Mouse (Mus musculus) forebrain, embryonic 16.5 days (tissue): Measurements from ENCODE around the gene Etl4. TPM values are rescaled to one million over a fixed set of nuclear protein-coding genes. Genes with fewer than 3 reads are reported as not detected.

Source experiments
- ATAC-seq: fragments of 200-750 bp; cut with Nextera tagmentation; 2 replicates; pipeline ENCODE4 v1.8.0; 2017; ENCODE audit warnings: mild to moderate bottlenecking, moderate library complexity
- H3K27ac ChIP-seq: fragments of 300-500 bp; sonication (generic); 2 replicates; pipeline ENCODE4 v1.5.1; 2014; ENCODE audit warnings: low read length, control low read depth
- H3K27me3 ChIP-seq: fragments of 300-500 bp; sonication (generic); replicated peaks from 2 replicates; pipeline ENCODE4 v1.6.1; 2014; ENCODE audit warnings: low read length; ENCODE audit not compliant: control insufficient read depth, insufficient read depth
- H3K36me3 ChIP-seq: fragments of 300-500 bp; sonication (generic); 2 replicates; pipeline ENCODE4 v1.6.1; 2014; ENCODE audit not compliant: control insufficient read depth, insufficient read depth
- H3K4me1 ChIP-seq: fragments of 300-500 bp; sonication (generic); replicated peaks from 2 replicates; pipeline ENCODE4 v1.6.1; 2014; ENCODE audit warnings: low read length; ENCODE audit not compliant: control insufficient read depth, insufficient read depth
- H3K4me2 ChIP-seq: fragments of 300-500 bp; sonication (generic); 2 replicates; pipeline ENCODE4 v1.6.1; 2014; ENCODE audit warnings: mild to moderate bottlenecking, low read length, control low read depth
- H3K4me3 ChIP-seq: fragments of 300-500 bp; sonication (generic); replicated peaks from 2 replicates; pipeline ENCODE4 v1.5.1; 2014; ENCODE audit warnings: mild to moderate bottlenecking, low read length, control low read depth
- H3K9ac ChIP-seq: fragments of 300-500 bp; sonication (generic); replicated peaks from 2 replicates; pipeline ENCODE4 v1.6.1; 2014; ENCODE audit warnings: low read depth, low read length, control low read depth
- H3K9me3 ChIP-seq: fragments of 300-500 bp; sonication (generic); 2 replicates; pipeline ENCODE4 v1.6.1; 2016; ENCODE audit warnings: low read length; ENCODE audit not compliant: control insufficient read depth
- WGBS: fragments of 180-500 bp; shearing (Covaris S2); extraction: QIAGEN DNeasy Blood & Tissue Kit; methylation state at CpG from one replicate; pipeline ENCODE4 v1.1.7; 2014; 5-methylcytosine and 5-hydroxymethylcytosine counted together
- polyA plus RNA-seq: library from polyadenylated mRNA; unstranded; fragments of >200 nt; fragmentation: Nextera tagmentation; extraction: Ambion mirVana; gene quantifications from 2 replicates; pipeline ENCODE4 v1.2.1, GENCODE M21; 2015

The Etl4 gene
- polyA plus RNA-seq, 1 experiment from 2014 or later = 16.5 TPM

DNA sequence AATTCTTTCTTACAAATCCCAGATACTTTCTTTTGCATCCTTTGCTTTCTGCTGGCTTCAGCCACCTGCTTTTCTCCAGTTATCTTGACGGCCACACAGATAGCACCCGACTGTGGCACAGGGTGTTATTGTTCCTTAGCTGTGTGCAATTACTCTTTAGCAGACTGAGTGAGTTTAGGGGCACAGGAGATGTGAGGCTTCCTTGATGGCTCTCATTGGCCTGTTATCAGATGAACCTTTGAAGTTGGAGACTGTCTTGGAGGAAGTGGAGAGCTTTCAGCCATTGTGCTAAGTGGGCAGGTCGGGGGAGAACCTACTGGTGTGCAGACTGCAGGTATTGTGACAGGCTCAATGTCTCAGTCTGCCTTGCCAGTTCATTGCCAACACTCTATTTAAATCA is 623.0 kb downstream of the Etl4 start:
- H3K4me2 ChIP-seq = no peak overlapping the region
- ATAC-seq = no peak
- H3K27ac ChIP-seq = no peak overlapping the region
- no peak overlapping the region for H3K4me3 ChIP-seq
- no peaks in the 10 kb centered on the region for H3K27me3 ChIP-seq
- H3K9ac ChIP-seq = no peak overlapping the region
- no peaks in the 10 kb centered on the region for H3K9me3 ChIP-seq
- H3K36me3 ChIP-seq = no peaks in the 10 kb centered on the region
- peaks cover 6% of the 10 kb centered on the region for H3K4me1 ChIP-seq
- 35% methylated on average over 3 of the region's 3 CpGs for WGBS

DNA sequence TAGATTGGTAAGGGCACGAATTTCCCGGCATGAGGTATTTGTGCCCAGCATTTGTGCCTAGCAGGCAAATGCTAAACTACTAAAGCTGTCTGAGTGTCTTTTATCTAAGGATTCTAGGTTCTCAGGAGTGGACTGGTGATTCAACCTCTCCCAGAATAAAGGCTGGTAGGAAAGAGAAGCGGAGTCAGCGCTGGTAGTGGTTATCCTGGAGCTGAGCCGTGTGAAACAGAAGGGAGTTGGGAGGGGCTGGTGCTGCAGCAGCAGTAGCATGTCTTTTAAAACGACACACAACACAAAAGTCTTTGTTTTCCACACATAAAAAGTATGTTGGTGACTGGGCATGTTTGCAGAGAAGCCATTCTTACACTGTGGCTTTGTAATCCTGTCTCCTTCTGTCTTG is 628.2 kb downstream of the Etl4 start:
- no peaks in the 10 kb centered on the region for H3K9me3 ChIP-seq
- H3K36me3 ChIP-seq = no peaks in the 10 kb centered on the region
- 28% methylated on average over 6 of the region's 6 CpGs for WGBS
- H3K9ac ChIP-seq = no peak overlapping the region
- H3K4me1 ChIP-seq = peaks cover 7% of the 10 kb centered on the region
- H3K4me2 ChIP-seq = no peak overlapping the region
- no peaks in the 10 kb centered on the region for H3K27me3 ChIP-seq
- ATAC-seq = 0 out of 2 replicates have a peak, but pooled peaks have one; percentile 47
- no peak overlapping the region for H3K27ac ChIP-seq
- H3K4me3 ChIP-seq = no peak overlapping the region

DNA sequence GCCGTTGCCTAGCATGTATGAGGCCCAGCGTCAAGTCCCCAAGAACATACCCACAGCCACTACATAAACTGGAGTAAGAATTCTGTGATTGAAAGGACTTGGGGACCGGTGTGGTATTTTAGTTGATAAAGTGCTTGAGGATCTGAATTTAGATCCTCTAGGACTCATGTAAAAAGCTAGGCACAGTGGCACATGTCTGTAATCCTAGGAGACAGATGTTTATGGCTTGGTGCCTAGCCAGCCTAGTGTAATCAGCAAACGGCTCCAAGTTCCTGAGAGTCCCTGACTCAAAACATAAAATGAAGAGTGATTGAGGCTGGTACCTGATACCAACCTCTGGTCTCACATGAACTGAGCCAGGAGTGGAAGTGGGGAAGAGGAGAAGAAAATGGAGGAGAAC is 629.3 kb downstream of the Etl4 start:
- Histone ChIP-seq H3K9me3 (no peaks in the 10 kb centered on the region), H3K36me3 (no peaks in the 10 kb centered on the region), H3K27me3 (no peaks in the 10 kb centered on the region), H3K9ac (no peak overlapping the region), H3K27ac (no peak overlapping the region), H3K4me3 (no peak overlapping the region), H3K4me1 (peaks cover 6% of the 10 kb centered on the region; the same call in 1 of the 2 replicates), H3K4me2 (no peak overlapping the region)
- no peak for ATAC-seq
- WGBS = 85% methylated on average over 4 of the region's 4 CpGs

DNA sequence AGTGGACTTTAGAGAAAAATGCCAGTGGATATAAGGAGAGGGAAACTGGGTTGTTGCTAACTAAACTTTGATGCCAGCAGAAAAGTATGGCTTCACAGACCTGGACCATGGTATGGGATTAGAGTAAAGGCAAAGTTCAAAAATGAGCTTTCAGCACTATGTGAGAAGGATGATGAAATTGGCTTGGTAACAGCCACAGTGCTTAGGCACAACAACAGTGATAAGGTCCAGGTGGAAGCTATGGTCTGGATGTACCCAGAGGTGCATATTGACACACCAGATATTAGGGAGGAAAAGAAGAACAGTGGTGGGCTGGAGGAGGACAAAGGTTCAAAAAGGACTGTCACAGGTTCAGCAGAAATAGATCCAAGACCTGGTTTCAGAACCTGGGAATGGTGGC is 631.7 kb downstream of the Etl4 start:
- Histone ChIP-seq H3K9ac (no peak overlapping the region), H3K4me3 (no peak overlapping the region), H3K27ac (no peak overlapping the region), H3K9me3 (no peaks in the 10 kb centered on the region), H3K27me3 (no peaks in the 10 kb centered on the region), H3K36me3 (no peaks in the 10 kb centered on the region), H3K4me2 (no peak overlapping the region), H3K4me1 (peaks cover 13% of the 10 kb centered on the region)
- ATAC-seq = no peak

DNA sequence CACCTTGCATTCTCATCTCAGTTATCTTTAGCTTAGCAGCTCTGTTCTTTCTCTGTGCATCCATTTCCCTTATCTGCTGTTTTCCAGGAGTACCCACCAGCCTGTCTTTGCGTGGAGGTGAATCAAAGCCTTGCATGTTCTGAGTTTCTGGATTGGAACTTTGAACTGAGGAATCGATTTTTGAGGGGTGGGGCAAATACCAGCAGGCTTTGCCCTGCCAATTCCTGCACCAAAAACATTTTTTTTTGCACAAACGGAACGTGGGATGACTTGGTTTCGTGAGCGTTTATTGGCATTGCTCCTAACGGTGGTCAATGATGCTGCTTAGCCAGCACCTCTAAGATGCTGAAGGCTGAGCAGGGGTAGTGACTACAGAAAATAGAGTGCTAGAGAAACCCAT is 632.7 kb downstream of the Etl4 start:
- no peak for ATAC-seq
- Histone ChIP-seq H3K4me3 (no peak overlapping the region), H3K36me3 (no peaks in the 10 kb centered on the region), H3K4me1 (peaks cover 23% of the 10 kb centered on the region), H3K27ac (no peak overlapping the region), H3K9me3 (no peaks in the 10 kb centered on the region), H3K27me3 (no peaks in the 10 kb centered on the region), H3K4me2 (no peak overlapping the region), H3K9ac (no peak overlapping the region)
- WGBS = 77% methylated on average over 7 of the region's 7 CpGs

DNA sequence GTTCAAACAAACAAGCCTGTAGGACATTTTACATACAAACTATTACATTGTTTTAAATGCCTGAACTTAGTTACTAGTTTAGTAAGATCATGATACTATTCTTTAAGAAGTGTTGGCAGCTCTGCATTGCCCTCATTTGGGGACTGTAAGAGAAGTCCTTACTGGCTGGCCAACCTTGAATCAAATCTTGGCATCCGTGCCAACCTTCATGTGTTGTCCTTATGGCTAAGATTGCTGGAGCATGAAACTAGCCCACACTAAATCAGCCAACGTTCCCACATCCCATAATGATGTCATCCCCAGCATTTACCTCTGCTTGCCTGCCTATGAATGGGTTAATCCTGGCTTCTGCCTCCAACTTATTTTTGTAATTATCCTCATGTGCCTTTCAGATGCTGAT is 636.0 kb downstream of the Etl4 start:
- H3K36me3 ChIP-seq = no peaks in the 10 kb centered on the region
- no peak overlapping the region for H3K4me2 ChIP-seq
- ATAC-seq = peak; percentile 68
- peaks cover 32% of the 10 kb centered on the region for H3K4me1 ChIP-seq
- no peaks in the 10 kb centered on the region for H3K27me3 ChIP-seq
- H3K4me3 ChIP-seq = no peak overlapping the region
- no peak overlapping the region for H3K27ac ChIP-seq
- 14% methylated on average over 2 of the region's 2 CpGs for WGBS
- H3K9me3 ChIP-seq = no peaks in the 10 kb centered on the region
- H3K9ac ChIP-seq = no peak overlapping the region

DNA sequence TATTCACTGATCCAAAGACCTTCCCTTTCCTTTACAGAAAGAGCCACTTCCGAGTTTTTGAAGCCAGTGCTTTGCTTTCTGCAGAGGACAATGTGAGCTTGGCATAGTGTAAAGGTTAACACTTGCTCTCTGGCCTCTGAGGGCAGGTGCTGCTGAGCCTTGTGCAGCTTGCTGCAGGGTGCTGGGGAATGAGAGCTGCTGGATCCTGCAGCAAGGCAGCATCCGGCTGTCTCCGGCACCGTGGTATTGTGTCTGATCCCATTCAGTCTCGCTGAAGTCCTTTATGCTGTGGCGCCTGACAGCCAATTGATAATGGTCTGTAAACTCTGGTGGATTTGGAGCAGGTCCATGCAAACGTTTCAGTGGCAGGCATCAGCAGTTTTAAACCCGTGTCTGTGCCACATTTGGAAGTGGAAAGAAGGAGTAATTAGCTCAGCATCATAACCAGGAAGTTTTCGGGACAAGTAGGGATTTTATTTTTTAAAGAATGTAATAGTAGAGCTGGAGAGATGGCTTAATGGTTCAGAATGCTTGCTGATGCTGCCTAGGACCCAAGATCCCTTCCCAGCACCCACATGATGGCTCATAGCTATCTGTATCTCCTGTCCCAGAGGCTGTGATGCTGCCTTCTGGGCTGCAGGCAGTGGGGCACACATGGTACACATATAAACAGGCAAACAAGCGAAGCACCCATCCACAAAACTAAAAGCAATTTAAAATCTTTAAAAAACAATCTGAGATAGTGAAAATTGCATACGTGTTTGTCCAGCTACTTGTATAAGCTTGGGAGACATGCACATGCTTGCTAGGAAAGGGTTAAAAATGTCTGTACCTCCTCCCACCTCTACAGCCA is 637.1 kb downstream of the Etl4 start:
- H3K9me3 ChIP-seq = no peaks in the 10 kb centered on the region
- peak overlapping the region; percentile 28 for H3K4me3 ChIP-seq
- peaks cover 32% of the 10 kb centered on the region for H3K4me1 ChIP-seq
- H3K27ac ChIP-seq = peak overlapping the region; percentile 66
- ATAC-seq = peak; percentile 69
- 3% methylated on average over 11 of the region's 11 CpGs for WGBS
- H3K4me2 ChIP-seq = peak overlapping the region; percentile 52
- no peaks in the 10 kb centered on the region for H3K36me3 ChIP-seq
- H3K27me3 ChIP-seq = no peaks in the 10 kb centered on the region
- H3K9ac ChIP-seq = peak overlapping the region; percentile 7

DNA sequence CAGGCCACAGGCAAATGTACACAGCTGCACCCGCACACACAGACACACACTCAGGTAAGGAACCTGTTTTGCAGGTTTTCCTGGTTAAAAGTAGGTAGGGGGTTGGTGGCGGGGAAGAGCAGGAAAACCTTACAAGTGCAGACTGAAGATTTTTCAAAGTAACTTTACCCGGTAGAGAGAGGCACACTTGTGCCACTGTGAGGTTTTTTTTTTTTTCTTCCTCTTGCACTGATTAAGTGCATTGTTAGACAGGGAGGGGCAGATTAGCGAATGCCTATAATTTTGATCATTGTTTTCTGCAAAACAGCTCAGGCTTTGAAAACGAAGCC is 637.7 kb downstream of the Etl4 start:
- Histone ChIP-seq H3K27me3 (no peaks in the 10 kb centered on the region), H3K9ac (no peak overlapping the region), H3K4me2 (peak overlapping the region; percentile 52), H3K9me3 (no peaks in the 10 kb centered on the region), H3K27ac (peak overlapping the region; percentile 66), H3K4me3 (peak overlapping the region; percentile 28), H3K36me3 (no peaks in the 10 kb centered on the region), H3K4me1 (peaks cover 32% of the 10 kb centered on the region)
- ATAC-seq = peak; percentile 39
- WGBS = under 1% methylated on average over 5 of the region's 5 CpGs

DNA sequence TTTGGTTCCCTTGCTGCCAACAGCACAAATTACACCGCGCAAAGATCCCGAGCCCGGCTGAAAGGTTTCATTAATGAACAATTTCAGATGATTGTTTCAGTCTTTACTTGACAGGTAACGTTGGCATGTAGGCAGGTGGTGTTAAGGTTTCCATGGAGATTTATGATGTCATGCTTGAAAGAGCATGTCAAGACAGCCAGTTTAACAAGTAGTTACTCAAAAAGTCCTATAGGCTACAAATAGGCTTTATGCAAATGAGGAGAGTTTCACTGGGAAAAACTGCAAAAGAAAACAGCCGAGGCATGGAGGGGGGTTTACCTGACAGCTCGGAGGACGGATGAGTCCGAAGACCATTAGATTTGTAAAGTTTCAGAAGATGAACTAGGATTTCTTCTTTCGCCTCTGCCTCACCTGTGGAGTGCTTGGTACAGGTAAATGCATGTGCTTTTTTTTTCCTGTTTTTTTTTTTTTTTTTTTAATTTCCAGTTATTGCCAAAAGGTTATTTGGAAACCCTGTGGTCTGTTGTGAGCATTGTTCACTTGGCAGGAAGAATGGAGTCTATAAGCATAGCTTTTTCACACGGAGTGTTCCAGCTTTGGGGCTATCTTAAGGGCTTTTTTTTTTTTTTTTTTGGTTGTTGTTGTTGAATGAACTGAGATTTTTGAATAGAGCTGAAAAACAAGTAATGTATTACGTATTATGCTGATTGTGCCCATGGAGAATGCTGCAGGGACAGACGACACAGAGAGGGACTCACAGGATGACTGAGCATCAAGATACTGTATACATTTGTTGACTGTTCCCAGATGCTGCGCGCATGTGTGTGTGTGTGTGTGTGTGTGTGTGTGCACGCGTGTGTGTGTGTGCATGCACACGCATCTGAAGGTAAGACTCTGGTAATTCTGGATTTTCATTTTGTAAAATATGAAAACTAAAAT is 638.4 kb downstream of the Etl4 start:
- peak overlapping the region; percentile 28 for H3K4me3 ChIP-seq
- 5% methylated on average over 18 of the region's 18 CpGs for WGBS
- H3K27me3 ChIP-seq = no peaks in the 10 kb centered on the region
- H3K9ac ChIP-seq = no peak overlapping the region
- ATAC-seq = peak; percentile 47
- H3K4me1 ChIP-seq = peaks cover 32% of the 10 kb centered on the region
- peak overlapping the region; percentile 3; the same call in 1 of the 2 replicates for H3K27ac ChIP-seq
- H3K36me3 ChIP-seq = no peaks in the 10 kb centered on the region
- H3K9me3 ChIP-seq = no peaks in the 10 kb centered on the region
- peak overlapping the region; percentile 52 for H3K4me2 ChIP-seq
